Mouse (Mus musculus) hematopoietic stem cell, adult 5-6 weeks (primary cell): ENCODE results near the gene Pou3f3. TPM values are rescaled to one million over a fixed set of nuclear protein-coding genes. Genes with fewer than 3 reads are reported as not detected.
A peak's percentile ranks its signal among the peaks of the same experiment; 100 is the strongest.

Experiments
- ATAC-seq, 2 experiments: fragments of 125-278 bp in 1 of 2; replicated peaks in 1 of 2; 2 replicates each; pipeline ENCODE4 v1.8.0; 2016 to 2017; ENCODE audit warnings: inconsistent platforms in 2 of 2, mild to moderate bottlenecking in 2 of 2, moderate number of reproducible peaks in 2 of 2, low read depth in 1 of 2, moderate TSS enrichment in 1 of 2; ENCODE audit not compliant: low FRiP score in 2 of 2, poor library complexity in 2 of 2, severe bottlenecking in 2 of 2, insufficient read depth in 1 of 2, low TSS enrichment in 1 of 2
- total RNA-seq: library from RNA; stranded (forward); fragments of 172-1452, 232-1000 nt; gene quantifications from 2 replicates; pipeline ENCODE4 v1.2.3, GENCODE M21; 2017

Gene Pou3f3
- total RNA-seq, 1 experiment from 2014 or later = not detected

DNA sequence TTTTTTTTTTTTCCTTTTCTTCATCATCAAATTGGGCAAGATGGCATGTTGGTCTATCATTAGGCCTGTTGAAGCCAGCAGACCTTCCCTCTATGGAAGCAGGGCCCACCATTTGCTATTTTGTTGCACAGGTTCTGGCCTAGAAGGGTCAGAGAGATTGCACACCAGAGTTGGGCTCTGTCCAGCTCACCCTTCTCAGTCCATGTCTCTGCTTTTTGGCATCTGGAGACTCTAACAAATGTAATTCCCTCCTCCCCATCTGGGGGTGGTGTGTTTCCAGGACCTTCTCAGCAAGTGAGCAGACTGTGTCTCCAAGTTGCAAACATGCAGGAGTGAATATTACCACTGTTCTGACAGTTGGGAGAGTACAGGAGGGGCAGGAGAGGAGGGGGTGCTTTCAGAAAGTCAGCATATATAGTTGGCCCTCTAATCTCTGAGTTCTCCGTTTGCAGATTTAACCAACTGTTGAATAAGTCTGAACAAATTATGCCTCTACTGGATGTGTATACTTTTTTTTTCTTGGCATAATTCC lies 28.3 kb downstream of the Pou3f3 start:
- ATAC-seq = no peak

DNA sequence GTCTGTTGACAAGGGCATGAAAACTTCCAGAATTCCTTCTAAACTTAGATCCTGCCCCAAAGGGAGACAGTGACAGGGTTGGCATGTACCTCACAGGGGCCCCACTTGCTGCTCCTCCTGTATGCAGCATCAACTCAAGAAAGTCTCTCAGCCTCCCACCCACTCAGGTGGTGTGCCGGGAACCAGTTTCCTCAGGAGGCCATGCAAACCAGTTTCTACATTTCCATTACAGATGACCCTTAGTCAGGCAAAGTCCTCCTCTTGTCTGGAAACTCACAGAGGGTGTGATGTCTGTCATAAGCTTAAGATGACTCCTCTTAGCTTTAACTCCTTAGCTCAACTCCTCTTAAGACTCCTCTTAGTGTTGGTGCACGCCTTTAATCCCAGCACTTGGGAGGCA lies 29.3 kb downstream of the Pou3f3 start:
- ATAC-seq = no peak

DNA sequence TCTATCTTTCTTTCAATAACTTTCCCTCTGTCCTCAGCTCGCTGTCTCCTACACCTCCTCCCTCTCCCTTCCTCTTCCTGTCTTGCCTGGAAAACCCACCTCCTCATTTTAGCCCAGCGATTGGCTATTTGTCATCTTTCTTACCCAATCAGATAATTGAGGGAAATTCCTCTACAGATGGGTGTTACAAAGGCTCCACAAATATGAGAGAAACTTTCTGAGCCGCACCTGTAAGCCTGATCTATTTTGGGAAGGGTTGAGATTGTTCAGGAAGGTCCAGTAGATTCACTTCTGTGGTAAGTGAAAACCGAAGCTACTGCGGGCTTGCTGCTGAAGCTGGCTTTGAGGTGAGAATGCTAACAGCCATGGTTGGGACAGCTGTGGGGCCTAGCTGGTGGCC lies 31.6 kb downstream of the Pou3f3 start:
- ATAC-seq = no peak

DNA sequence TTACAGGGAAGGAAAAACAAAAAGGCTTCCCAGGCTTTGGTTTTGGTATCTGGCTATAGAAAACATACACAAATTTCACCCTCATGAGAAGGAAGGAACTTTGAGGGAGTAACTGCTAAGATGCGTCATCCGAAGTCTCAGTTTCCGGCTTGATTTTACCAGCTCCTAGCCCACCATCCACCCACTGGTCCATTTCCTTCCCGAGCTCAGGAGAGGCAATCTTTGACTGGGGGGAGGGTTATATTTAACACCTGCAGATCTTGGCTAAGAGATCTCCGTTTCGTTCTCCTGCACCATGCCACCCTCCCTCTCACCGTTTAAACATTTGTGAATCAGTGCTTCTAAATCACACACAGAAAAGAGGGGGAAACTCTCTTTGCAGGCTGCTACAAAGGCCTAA lies 32.1 kb downstream of the Pou3f3 start:
- no peak for ATAC-seq

DNA sequence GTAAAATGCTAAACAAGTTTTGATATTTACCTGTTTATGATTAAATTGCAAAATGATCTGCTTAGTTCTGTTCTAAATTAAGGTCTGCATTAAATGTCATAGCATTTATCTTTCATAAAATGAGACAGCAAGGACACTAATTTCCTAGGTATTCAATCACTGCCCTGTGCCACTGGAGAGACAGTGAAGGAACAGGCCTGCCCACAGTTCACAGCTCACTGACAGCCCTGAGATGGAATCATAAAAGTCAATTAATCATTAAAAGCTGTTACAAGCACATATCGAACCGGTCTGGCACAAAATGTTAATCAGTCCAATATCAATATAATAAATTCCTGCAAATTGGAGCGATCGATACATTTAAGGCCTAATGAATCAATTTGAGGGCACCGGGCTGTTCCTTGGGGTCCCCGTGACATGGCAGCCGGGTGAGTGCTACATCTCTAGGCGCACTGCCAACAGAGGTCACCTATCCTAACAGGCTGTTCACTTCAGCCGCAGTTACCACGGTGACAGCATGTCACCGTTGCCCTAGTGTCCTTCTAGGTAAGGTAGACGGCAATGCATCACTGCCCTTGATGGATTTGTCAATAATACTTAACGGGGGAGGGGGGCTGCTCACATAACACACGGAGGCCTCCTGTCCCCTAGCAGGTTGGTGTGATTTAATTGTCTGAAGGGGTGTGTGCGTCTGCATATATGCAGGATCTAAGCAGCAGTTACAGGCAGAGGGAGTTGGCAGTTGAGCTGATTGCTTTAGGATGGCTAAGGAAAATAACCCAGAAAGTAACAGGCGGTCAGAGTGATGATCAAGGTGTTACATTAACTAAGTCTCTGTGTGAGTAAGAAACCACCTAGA lies 46.0 kb downstream of the Pou3f3 start:
- no peak for ATAC-seq

DNA sequence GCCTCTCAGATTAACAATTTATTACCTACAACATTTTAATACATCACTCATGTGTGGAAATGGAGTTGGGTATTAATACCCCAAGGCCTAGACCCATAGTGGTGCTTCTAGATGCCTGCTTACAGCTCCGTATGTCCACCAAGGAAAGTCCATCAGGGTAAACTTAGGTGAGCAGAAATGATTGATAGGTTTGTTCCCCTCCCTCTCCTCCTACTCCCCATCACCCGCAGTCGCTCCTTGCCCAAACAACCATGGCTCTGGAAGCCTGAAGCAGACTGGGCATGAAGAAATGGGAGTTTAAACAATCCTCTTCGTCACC lies 46.6 kb downstream of the Pou3f3 start:
- ATAC-seq = no peak

DNA sequence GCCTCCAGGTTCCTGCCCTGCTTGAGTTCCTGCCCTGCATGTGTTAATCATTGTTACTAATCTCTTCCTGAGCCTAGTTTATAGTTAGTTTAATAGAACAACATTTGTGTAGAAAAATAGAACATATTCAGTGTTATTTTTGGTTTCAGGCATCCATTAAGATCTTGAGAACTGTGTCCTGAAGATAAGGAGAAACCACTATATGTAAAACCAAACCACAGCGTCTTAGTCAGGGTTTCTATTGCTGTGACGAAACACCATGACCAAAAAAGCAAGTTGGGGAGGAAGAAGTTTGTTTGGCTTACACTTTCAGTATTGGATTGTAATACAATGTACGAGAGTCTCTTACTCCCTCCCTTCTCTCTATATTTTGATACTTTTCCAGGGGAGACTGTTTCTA lies 49.5 kb downstream of the Pou3f3 start:
- ATAC-seq = peak; percentile 53 to 80

DNA sequence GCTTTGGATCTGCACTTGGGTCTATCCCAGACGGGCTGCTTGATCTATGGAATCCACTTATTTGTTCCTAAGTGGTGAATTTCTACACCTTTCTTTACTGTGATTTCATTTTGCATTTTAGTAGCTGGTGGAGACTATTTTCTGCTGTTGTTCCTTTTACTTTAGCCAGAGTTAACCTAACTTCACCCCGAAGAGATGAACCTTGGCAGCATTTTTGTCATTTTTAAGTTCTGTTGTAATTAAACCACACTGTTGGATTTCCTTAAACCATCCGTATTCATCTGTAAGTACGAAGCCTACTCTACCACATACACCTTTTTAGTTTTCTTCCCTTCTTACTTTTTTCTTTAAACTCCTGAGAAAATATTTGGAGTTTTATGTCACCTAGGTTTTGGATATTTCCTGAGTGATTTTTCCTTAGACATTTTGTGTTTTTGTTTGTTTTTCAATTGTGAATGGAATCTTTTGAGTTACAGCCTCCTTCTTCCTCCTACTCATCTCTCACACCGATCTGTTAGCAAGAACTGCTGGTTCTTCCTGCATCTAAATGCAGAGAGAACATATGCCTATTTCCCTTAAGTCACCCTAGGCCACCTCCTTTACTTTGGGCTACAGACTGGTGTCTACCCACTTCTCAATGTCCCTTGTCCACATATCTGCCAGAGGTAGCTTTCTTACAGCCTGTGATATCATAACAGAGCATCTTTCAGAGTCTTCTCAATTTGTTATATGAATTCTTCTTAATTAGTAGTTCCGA lies 54.1 kb downstream of the Pou3f3 start:
- no peak for ATAC-seq

Other genes with a start within 250 kb of the Pou3f3 start
- gene Mrps9, start 155.5 kb downstream of the Pou3f3 start, total RNA-seq = 84.4 and 93.0 TPM in 2 replicates